Mouse (Mus musculus) intestine, postnatal 0 days (tissue): Measurements from ENCODE around the gene Rere. TPM values are rescaled to one million over a fixed set of nuclear protein-coding genes. Genes with fewer than 3 reads are reported as not detected.

Experiments
- ATAC-seq: fragments of 200-750 bp; cut with Nextera tagmentation; 2 replicates; pipeline ENCODE4 v1.8.0; 2017; ENCODE audit warnings: mild to moderate bottlenecking, moderate TSS enrichment, moderate library complexity
- H3K27ac ChIP-seq: fragments of 300-500 bp; sonication (generic); 2 replicates; pipeline ENCODE4 v1.5.1; 2014; ENCODE audit warnings: mild to moderate bottlenecking, low read depth, low read length, moderate library complexity
- H3K27me3 ChIP-seq: fragments of 300-500 bp; sonication (generic); replicated peaks from 2 replicates; pipeline ENCODE4 v1.6.1; 2014; ENCODE audit warnings: low read length, mixed read lengths; ENCODE audit not compliant: control insufficient read depth, insufficient read depth
- H3K36me3 ChIP-seq: fragments of 300-500 bp; sonication (generic); 2 replicates; pipeline ENCODE4 v1.6.1; 2014; ENCODE audit warnings: mild to moderate bottlenecking, moderate library complexity; ENCODE audit not compliant: control insufficient read depth, insufficient read depth
- H3K4me1 ChIP-seq: fragments of 300-500 bp; sonication (generic); replicated peaks from 2 replicates; pipeline ENCODE4 v1.6.1; 2014; ENCODE audit warnings: antibody characterized with exemption, low read length, mixed read lengths; ENCODE audit not compliant: control insufficient read depth, insufficient read depth
- H3K4me2 ChIP-seq: fragments of 300-500 bp; sonication (generic); replicated peaks from 2 replicates; pipeline ENCODE4 v1.6.1; 2014; ENCODE audit warnings: low read depth, mild to moderate bottlenecking, moderate library complexity
- H3K4me3 ChIP-seq: fragments of 300-500 bp; sonication (generic); 2 replicates; pipeline ENCODE4 v1.5.1; 2014; ENCODE audit warnings: low read depth, low read length
- H3K9ac ChIP-seq: fragments of 300-500 bp; sonication (generic); 2 replicates; pipeline ENCODE4 v1.6.1; 2014; ENCODE audit warnings: mild to moderate bottlenecking, low read depth, low read length
- H3K9me3 ChIP-seq: fragments of 300-500 bp; sonication (generic); 2 replicates; pipeline ENCODE4 v1.6.1; 2016; ENCODE audit warnings: mixed run types; ENCODE audit not compliant: control insufficient read depth
- CTCF ChIP-seq: sonication (generic); IDR thresholded peaks from 2 replicates; pipeline ENCODE4 v1.5.1; 2016; ENCODE audit warnings: low read depth, mild to moderate bottlenecking, control low read depth, antibody characterized with exemption, moderate library complexity
- WGBS: fragments of 180-500 bp; shearing (Covaris S2); extraction: QIAGEN DNeasy Blood & Tissue Kit; methylation state at CpG from one replicate; pipeline ENCODE4 v1.1.7; 2014; 5-methylcytosine and 5-hydroxymethylcytosine counted together
- polyA plus RNA-seq: library from polyadenylated mRNA; unstranded; fragments of >200 nt; fragmentation: Nextera tagmentation; extraction: Ambion mirVana; gene quantifications from 2 replicates; pipeline ENCODE4 v1.2.1, GENCODE M21; 2015

Gene Rere
- polyA plus RNA-seq, 1 experiment from 2014 or later, result 22.4 TPM

DNA sequence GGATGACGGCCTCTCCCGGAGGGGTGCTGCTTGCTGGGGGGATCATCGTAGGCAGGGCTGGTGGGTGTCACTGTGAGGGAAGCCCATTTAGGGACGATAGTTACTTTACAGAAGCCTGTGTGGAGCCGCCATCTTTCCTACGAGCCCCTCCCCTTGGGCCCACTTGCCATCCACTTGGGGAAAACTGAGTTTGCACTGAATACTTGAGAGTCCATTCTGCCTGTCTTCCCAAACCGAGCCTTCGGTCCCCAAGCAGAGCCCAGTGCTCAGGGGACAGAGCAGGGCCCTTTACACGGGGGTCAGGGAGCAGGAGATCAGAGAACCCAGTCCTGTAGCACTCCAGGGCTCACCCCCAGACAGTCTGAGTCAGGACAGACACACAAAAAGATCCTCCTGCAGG is 362.9 kb downstream of the Rere start:
- Histone ChIP-seq H3K4me1 (no peaks in the 10 kb centered on the region), H3K9ac (no peak overlapping the region), H3K4me2 (no peak overlapping the region), H3K9me3 (no peaks in the 10 kb centered on the region), H3K36me3 (no peaks in the 10 kb centered on the region), H3K27me3 (no peaks in the 10 kb centered on the region), H3K4me3 (no peak overlapping the region), H3K27ac (no peak overlapping the region)
- 94% methylated on average over 9 of the region's 9 CpGs for WGBS
- ATAC-seq, result no peak
- no peak for TF ChIP-seq CTCF

- Histone ChIP-seq H3K4me1 (no peaks in the 10 kb centered on the region), H3K27ac (no peak overlapping the region), H3K9me3 (no peaks in the 10 kb centered on the region), H3K27me3 (peaks cover 20% of the 10 kb centered on the region), H3K36me3 (no peaks in the 10 kb centered on the region), H3K4me2 (no peak overlapping the region), H3K9ac (no peak overlapping the region), H3K4me3 (no peak overlapping the region)
- TF ChIP-seq CTCF, result no peak
- 77% methylated on average over 5 of the region's 5 CpGs for WGBS
- no peak for ATAC-seq
Observed at GRCm38 (mm10) chr4:150649327-150649726, 367.9 kb downstream of the Rere start.

GRCm38 (mm10) chr4:150651390-150652277 is 370.2 kb downstream of the Rere start, which contains the start of gene Slc45a1:
Slc45a1 (minus strand) TSS chr4:150652174.
- no peak within 1 kb of the TSS for H3K4me3 ChIP-seq
- ATAC-seq, result no peak

GRCm38 (mm10) chr4:150653072-150653599 is 371.7 kb downstream of the Rere start:
- no peaks in the 10 kb centered on the region for H3K9me3 ChIP-seq
- no peak overlapping the region for H3K4me2 ChIP-seq
- TF ChIP-seq CTCF, result no peak
- ATAC-seq, result no peak
- WGBS, result 28% methylated on average over 11 of the region's 11 CpGs
- H3K9ac ChIP-seq, result no peak overlapping the region
- no peaks in the 10 kb centered on the region for H3K4me1 ChIP-seq
- H3K36me3 ChIP-seq, result no peaks in the 10 kb centered on the region
- H3K27ac ChIP-seq, result no peak overlapping the region
- H3K27me3 ChIP-seq, result peaks cover 20% of the 10 kb centered on the region
- no peak overlapping the region for H3K4me3 ChIP-seq

More at GRCm38 (mm10) chr4:150651390-150652277, 370.2 kb downstream of the Rere start, which contains the start of gene Slc45a1:
- H3K27me3 ChIP-seq, result peaks cover 20% of the 10 kb centered on the region
- no peaks in the 10 kb centered on the region for H3K4me1 ChIP-seq
- no peak within 1 kb of the TSS for H3K27ac ChIP-seq
- WGBS, result 10% methylated on average over 41 of the region's 41 CpGs
- no peaks in the 10 kb centered on the region for H3K9me3 ChIP-seq
- no peak within 1 kb of the TSS for H3K4me2 ChIP-seq
- no peak within 1 kb of the TSS for H3K9ac ChIP-seq
- no peaks in the 10 kb centered on the region for H3K36me3 ChIP-seq
- no peak for TF ChIP-seq CTCF

- Histone ChIP-seq H3K27ac (no peak overlapping the region), H3K9me3 (no peaks in the 10 kb centered on the region), H3K36me3 (no peaks in the 10 kb centered on the region), H3K4me2 (peak overlapping the region; percentile 40; the same call in 1 of the 2 replicates), H3K4me1 (no peaks in the 10 kb centered on the region), H3K27me3 (peaks cover 20% of the 10 kb centered on the region), H3K9ac (no peak overlapping the region), H3K4me3 (no peak overlapping the region)
- WGBS, result 6% methylated on average over 17 of the region's 17 CpGs
- ATAC-seq, result peak; percentile 69
- TF ChIP-seq CTCF, result peak; percentile 96
Observed at GRCm38 (mm10) chr4:150655989-150656388, 374.5 kb downstream of the Rere start.

DNA sequence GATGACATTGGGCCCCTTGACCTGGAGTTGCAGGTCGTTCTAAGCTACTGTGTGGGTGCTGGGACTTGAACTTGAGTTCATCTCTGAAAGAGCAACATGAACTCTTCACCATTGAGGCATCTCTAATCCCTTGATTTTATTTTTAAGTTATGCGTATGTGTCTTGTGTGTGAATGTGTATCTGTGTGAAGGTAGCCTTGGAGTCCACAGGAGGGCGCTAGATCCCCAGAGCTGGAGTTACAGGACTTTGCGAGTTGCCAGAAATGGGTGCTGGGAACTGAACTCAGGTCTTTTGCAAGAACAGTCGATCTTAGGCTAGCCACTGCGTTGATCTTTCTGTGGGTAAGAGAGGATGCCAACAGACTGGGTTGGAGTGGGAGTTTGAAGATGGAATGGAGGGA is 375.1 kb downstream of the Rere start:
- Histone ChIP-seq H3K4me1 (no peaks in the 10 kb centered on the region), H3K27ac (no peak overlapping the region), H3K27me3 (peaks cover 20% of the 10 kb centered on the region), H3K4me3 (no peak overlapping the region), H3K36me3 (no peaks in the 10 kb centered on the region), H3K4me2 (no peak overlapping the region), H3K9ac (no peak overlapping the region), H3K9me3 (no peaks in the 10 kb centered on the region)
- ATAC-seq, result no peak
- 86% methylated on average over 6 of the region's 6 CpGs for WGBS
- TF ChIP-seq CTCF, result peak; percentile 52
